Mouse (Mus musculus) macrophage (primary cell): ENCODE measurements around the gene Gm37240. TPM values are rescaled to one million over a fixed set of nuclear protein-coding genes. Genes with fewer than 3 reads are reported as not detected.

Source experiments
- H3K27ac ChIP-seq: fragments of 350-480 bp; formaldehyde crosslinking; 2 replicates; pipeline ENCODE4 v1.9.0; 2021
- H3K36me3 ChIP-seq: fragments of 350-480 bp; formaldehyde crosslinking; 2 replicates; pipeline ENCODE4 v1.9.0; 2021; ENCODE audit errors: inconsistent target
- H3K4me3 ChIP-seq: fragments of 350-480 bp; formaldehyde crosslinking; 2 replicates; pipeline ENCODE4 v1.9.0; 2021; ENCODE audit errors: inconsistent target
- H3K79me2 ChIP-seq: fragments of 350-480 bp; formaldehyde crosslinking; 2 replicates; pipeline ENCODE4 v1.9.0; 2021; ENCODE audit errors: inconsistent target
- WGBS: methylation state at CpG from one replicate; pipeline ENCODE4 v1.1.7; 2026; ENCODE audit warnings: inconsistent platforms; ENCODE audit not compliant: missing documents; 5-methylcytosine and 5-hydroxymethylcytosine counted together
- polyA plus RNA-seq: library from polyadenylated mRNA; stranded (reverse); fragments of 250-400 nt; gene quantifications from 3 replicates; pipeline ENCODE4 v1.2.4, GENCODE M21; 2018; ENCODE audit warnings: inconsistent platforms

Gm37240 gene
- polyA plus RNA-seq, 1 experiment from 2014 or later, result not detected

DNA sequence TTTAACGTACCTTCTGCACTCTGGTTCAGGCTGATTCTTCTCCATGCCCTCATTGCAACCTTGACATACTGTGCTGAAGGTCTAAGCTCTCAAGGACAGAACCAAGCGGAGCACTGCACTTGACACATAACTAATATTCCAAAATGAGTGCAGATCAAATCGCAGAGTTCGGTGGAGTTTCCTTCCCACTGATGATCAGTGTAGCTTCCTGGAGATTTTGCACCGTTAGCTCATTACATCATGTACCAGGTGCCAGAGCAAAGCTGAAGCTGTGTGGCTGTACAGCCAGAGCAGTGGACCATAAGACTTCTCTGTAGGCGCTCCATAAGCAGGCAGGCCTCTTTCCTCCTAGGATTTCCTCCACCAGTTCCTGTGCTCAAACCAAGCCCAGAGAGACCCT lies 427.3 kb downstream of the Gm37240 start:
- no peak overlapping the region for H3K27ac ChIP-seq
- 87% methylated on average over 6 of the region's 6 CpGs for WGBS
- no peak overlapping the region for H3K4me3 ChIP-seq
- H3K36me3 ChIP-seq, result no peaks in the 10 kb centered on the region
- no peaks in the 10 kb centered on the region for H3K79me2 ChIP-seq

DNA sequence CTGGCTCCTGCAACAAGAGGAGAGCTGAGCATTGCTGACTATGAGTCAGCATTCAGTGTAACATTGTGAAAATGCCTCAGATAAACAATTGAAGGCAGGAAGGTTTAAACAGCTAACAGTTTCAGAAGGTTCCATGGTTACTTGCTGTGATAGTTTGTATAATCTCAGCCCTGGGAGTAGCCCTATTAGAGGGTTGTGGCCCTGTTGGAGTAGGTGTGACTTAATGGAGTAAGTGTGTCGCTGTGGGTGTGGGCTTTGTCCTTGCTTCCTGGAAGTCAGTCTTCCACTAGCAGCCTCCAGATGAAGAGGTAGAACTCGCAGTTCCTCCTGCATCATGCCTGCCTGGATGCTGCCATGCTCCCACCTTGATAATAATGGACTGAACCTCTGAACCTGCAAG lies 430.3 kb downstream of the Gm37240 start:
- Histone ChIP-seq H3K36me3 (no peaks in the 10 kb centered on the region), H3K27ac (no peak overlapping the region), H3K4me3 (no peak overlapping the region), H3K79me2 (no peaks in the 10 kb centered on the region)
- 82% methylated on average over 2 of the region's 2 CpGs for WGBS

DNA sequence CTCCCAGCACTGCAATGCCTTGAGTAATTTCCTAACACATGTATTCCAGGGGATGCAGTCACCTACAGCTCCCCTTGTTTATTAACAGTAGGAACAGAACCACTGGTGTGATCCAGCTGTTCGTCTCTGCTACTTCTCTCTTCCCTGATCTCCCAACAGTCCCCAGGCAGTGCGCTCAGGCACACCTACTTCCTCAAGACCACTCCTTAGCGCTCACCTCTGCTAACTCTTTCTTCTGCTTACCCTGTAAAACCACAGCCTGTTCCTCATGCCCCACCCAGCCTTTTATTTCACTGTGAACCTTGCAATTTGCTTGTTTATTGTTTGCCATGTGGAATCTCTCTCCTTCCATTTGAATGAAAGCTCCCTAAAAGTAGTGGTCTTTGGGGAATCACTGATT lies 431.9 kb downstream of the Gm37240 start:
- H3K79me2 ChIP-seq, result no peaks in the 10 kb centered on the region
- WGBS, result 15% methylated on average over 3 of the region's 3 CpGs
- no peak overlapping the region for H3K4me3 ChIP-seq
- H3K27ac ChIP-seq, result no peak overlapping the region
- H3K36me3 ChIP-seq, result no peaks in the 10 kb centered on the region

DNA sequence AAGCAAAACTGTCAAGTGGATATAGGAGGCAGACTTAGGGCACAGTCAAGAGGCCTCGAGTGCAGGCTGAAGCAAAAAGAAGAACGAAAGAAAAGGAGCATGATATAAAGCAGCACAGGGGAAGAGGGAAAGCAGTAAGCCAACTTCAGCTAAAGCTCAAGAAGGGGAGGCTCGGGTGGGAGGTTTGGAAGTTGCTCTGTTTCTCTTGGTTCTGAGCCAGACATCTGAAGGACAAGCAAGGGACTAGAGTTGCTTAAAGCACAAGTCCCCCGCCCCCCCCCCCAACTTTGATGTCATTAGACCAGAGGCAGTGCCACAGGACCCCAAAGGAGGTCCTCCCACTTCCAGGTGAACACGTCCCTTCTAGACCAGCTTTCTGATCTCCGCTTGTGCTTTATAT lies 433.3 kb downstream of the Gm37240 start:
- no peak overlapping the region for H3K4me3 ChIP-seq
- H3K36me3 ChIP-seq, result no peaks in the 10 kb centered on the region
- no peak overlapping the region for H3K27ac ChIP-seq
- WGBS, result 76% methylated on average over 6 of the region's 6 CpGs
- no peaks in the 10 kb centered on the region for H3K79me2 ChIP-seq

DNA sequence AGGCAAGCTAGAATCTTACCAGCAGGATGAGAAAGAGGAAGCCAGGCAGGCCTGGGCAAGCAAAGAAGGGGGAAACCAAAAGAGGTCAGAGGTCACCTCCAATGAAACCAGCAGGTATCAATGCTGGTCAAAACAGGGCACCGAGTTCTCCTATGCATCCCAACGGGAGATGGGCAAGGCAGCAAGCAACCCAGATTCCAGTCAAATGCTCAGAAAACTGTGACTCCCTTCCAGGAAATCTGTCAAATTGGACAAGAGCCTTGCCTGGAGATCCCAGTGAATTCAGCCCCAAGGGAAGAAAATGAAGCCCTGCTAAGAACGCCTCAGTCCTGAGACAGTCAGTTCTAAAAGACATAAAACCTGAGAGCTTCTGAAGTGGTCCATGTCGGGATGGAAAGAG lies 437.9 kb downstream of the Gm37240 start:
- Histone ChIP-seq H3K36me3 (no peaks in the 10 kb centered on the region), H3K27ac (no peak overlapping the region), H3K79me2 (no peaks in the 10 kb centered on the region), H3K4me3 (no peak overlapping the region)
- WGBS, result 88% methylated on average over 4 of the region's 4 CpGs

DNA sequence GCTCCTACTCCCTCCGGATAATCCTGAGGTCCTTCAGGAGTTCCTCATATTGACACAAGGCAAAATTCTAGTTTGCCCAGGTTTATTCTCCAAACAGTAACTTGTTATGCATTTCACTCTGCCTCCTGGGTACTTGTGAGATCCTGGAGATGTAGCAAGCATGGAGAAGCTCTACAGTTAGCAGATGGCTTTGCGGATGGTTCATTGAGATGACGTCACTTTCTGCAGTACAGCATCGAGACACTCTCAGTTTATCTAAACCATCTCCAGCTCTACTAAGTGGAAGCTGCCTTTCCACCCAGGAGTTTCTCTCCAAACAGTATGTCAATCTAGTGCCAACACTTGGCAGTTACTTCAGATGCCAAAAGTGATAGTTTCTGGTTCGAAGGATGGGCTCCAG lies 444.5 kb downstream of the Gm37240 start:
- no peaks in the 10 kb centered on the region for H3K79me2 ChIP-seq
- no peak overlapping the region for H3K27ac ChIP-seq
- H3K4me3 ChIP-seq, result no peak overlapping the region
- H3K36me3 ChIP-seq, result no peaks in the 10 kb centered on the region
- 96% methylated on average over 5 of the region's 5 CpGs for WGBS

DNA sequence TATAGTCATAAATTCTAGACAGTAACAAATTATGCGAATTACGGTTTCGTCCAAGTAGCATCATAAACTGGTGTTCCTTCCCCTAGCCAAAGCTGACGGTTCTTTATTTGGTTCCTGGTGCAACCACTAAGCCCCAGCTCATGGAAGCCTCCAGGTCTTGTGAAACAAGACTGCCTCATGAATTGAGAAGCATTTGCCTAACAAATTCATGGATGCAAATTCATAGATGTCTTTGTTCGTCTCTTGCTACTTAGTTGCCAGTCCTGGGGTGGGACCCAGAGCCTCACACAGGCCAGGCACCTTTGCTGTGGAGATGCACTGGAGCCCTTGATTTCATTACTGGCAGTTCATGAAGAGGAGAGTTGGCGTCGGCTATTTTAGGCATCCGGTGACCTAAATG lies 445.1 kb downstream of the Gm37240 start:
- 98% methylated on average over 8 of the region's 8 CpGs for WGBS
- Histone ChIP-seq H3K4me3 (no peak overlapping the region), H3K36me3 (no peaks in the 10 kb centered on the region), H3K79me2 (no peaks in the 10 kb centered on the region), H3K27ac (no peak overlapping the region)

DNA sequence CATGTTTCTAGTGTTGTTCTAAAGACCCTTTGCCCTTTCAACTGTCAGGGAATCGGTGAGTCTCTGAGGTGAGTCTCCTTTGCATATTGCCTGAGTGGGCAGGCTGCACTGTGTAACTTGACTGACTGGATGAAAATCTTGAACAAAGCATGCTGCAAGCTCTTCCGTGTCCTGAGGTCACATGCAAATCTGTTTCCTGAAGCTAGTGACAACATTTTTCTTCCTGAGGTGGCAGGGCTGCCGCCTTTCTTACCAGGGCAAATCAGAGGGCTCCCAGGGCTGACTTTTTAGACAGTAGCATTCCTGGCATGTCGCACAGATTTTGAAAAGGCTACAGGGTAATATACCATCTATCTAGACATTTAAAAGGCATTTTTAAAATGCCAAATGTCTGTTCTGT lies 451.9 kb downstream of the Gm37240 start:
- Histone ChIP-seq H3K36me3 (no peaks in the 10 kb centered on the region), H3K79me2 (no peaks in the 10 kb centered on the region), H3K4me3 (no peak overlapping the region), H3K27ac (no peak overlapping the region)
- 56% methylated on average over 4 of the region's 4 CpGs for WGBS

DNA sequence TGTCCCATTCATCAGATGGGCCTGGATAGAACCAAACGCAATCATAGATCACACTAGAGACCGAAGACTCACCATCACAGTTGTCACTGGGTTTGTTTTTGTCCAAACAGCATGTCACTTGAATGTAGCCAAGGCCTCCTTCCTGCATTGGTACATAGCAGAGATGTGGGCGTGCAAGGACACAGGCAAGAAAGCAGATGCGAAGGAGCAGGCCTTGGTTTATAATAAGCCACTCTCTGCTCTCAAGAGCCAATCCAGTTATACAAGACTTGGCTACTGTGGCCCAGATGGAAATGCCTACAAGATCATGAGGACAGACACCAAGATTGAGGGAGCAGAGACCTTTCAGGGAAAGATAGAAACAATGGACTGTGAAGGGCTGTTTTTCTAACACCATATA lies 456.1 kb downstream of the Gm37240 start:
- 92% methylated on average over 4 of the region's 4 CpGs for WGBS
- no peak overlapping the region for H3K4me3 ChIP-seq
- H3K79me2 ChIP-seq, result no peaks in the 10 kb centered on the region
- H3K27ac ChIP-seq, result no peak overlapping the region
- H3K36me3 ChIP-seq, result no peaks in the 10 kb centered on the region

DNA sequence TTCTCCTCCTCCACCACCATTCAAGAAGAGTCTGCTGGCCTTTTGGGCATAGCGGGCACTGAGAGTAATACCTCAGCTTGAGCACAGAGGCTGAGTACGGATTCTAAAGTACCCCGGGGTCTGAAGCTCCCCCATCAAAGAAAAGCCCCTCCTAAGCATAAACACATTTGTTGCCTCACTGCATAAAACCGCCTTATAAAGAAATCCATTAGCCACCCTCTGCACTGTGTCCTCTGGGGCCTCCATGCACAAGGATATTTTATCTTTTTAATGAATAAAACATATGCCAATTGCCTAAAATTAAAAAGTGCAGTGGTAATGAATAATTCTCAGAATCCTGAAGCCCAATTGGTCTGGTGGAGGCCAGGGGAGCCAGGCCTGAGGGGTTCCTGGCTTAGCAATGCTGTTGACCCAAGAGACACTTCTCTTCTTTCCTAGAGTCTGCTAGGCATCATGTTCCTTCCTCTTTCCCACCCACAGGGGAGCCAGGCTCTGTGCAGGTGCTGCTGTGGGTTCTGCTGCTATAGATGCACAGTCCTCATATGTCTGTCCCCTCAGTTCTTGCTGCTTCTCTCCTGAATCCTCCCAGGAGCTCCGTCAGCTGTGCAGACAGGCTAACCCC lies 463.8 kb downstream of the Gm37240 start:
- Histone ChIP-seq H3K79me2 (no peaks in the 10 kb centered on the region), H3K27ac (no peak overlapping the region), H3K36me3 (no peaks in the 10 kb centered on the region), H3K4me3 (no peak overlapping the region)
- 92% methylated on average over 5 of the region's 5 CpGs for WGBS

DNA sequence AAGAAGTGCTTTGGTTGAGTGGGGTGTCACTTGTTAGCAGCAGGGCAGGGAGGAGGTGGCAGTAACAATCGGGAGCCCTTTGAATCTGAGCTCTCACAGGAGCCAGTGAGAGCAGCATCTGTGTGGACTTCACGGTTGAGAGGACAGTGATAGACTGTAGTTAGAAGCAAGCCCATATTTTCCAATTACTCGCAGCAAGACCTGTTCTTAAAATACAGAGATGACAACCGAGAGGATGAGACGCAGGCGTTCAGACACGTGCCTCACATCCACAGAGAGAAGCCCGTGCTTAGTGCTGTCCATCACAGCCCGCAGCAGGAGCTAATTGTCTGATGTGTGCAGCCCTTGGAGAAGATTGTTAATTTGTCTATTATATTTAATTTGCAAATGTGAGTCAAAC lies 465.9 kb downstream of the Gm37240 start:
- Histone ChIP-seq H3K4me3 (no peak overlapping the region), H3K27ac (no peak overlapping the region), H3K79me2 (no peaks in the 10 kb centered on the region), H3K36me3 (no peaks in the 10 kb centered on the region)
- WGBS, result 97% methylated on average over 9 of the region's 9 CpGs

DNA sequence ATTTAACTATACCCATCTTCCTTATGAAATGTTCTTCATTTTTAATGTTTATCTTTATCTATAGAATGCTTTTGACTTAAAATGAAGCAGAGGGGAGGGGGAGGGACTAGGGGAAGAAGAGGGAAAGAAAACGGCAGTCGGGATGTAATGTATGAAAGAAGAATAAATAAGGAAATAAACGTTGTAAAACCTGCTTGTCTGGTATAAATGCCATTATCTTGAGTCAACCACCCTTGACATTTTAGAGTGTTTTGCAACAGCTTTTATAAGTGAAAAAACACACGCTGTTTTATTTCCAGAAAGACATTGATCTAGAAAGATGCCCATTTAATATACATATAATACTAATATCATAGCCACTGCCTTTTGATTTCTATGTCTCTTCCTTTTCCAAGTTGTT lies 469.7 kb downstream of the Gm37240 start:
- Histone ChIP-seq H3K79me2 (no peaks in the 10 kb centered on the region), H3K4me3 (no peak overlapping the region), H3K27ac (no peak overlapping the region), H3K36me3 (no peaks in the 10 kb centered on the region)
- WGBS, result 94% methylated on average over 4 of the region's 4 CpGs

DNA sequence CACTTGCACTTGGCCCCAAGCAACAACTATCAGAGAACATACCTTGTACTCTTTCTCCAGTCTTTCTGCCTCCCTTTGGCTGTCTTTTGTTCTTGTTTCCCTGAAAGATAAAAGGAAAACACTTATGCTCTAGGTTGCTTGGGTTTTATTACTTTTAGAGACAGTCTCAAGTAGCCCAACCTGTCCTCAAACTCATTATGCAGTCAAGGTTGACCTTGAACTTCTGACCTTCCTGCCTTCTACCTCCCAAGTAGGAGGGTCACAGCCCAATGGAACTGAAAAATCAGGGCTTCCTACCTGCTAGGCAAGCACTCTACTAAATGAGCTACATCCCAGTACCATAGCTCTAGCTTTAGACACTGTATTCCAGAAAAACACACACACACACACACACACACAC lies 488.5 kb downstream of the Gm37240 start:
- H3K4me3 ChIP-seq, result no peak overlapping the region
- H3K27ac ChIP-seq, result no peak overlapping the region
- H3K36me3 ChIP-seq, result no peaks in the 10 kb centered on the region
- H3K79me2 ChIP-seq, result no peaks in the 10 kb centered on the region

DNA sequence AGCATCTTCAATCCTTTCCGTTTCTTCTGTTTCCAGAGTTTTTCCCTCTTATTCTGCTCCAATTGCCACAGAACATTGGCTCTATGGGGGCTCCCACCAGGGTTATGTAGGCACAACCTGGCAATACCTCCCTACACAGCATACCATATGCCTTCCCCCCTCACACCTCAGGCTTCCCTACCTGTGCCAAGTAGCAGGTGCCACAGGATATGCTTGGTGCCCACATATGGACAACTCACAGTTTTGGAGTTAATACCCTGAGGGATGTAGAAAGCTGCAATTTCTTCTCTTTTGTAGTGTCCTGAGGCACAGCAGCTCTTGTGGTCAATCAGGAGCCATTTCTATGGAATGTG lies 488.9 kb downstream of the Gm37240 start:
- WGBS, result 83% methylated on average over 1 of the region's 1 CpGs
- H3K27ac ChIP-seq, result no peak overlapping the region
- no peaks in the 10 kb centered on the region for H3K36me3 ChIP-seq
- H3K4me3 ChIP-seq, result no peak overlapping the region
- no peaks in the 10 kb centered on the region for H3K79me2 ChIP-seq

DNA sequence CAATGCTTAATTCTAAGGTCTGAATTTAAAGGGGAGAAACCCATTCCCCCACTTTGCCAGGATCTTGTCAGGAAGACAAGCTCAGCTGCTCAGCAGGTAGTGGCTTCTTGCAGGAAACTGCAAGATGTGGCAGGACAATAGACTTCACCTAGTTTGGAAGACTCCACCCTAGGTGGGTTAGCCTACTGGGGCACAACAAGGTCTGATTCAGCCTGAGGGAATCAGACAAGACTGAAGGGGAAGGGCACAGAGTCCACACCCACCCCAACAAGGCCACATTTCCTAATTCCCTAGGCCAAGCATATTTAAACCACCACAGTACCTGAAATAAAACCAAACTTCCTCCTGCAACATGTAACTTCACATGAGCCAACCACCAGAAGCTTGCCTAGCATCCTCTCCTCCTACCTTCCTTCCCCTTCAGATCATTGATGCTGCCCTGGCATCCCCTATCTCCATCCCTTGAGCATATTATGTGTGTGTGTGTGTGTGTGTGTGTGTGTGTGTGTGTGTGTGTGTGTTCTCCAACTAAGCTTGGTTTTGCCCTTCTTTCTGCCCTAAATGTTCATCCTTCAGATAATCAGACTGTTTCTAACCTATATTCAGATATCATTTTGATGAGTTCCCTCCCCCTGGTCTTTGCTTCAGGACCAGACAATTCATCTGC lies 489.4 kb downstream of the Gm37240 start:
- H3K36me3 ChIP-seq, result no peaks in the 10 kb centered on the region
- H3K4me3 ChIP-seq, result no peak overlapping the region
- H3K27ac ChIP-seq, result no peak overlapping the region
- H3K79me2 ChIP-seq, result no peaks in the 10 kb centered on the region

DNA sequence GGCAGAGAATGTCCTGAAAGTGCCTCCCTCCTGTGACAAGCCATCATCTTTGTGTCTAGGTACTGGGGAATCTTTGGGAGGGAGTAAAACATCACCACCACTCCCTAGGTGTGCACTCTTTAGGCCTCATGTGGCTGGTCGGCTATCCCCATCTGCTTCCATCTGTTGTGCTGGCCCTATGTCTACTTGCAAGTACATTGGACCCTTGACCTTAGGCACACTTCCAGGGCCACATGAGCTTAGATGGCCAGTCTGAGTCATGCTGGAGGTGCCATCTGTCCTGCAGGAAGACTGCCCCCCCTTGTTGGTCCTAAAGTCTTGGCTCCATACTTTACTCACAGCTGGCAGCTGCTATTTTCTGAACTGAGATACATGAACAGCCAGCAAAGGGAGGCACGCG lies 493.9 kb downstream of the Gm37240 start:
- Histone ChIP-seq H3K79me2 (no peaks in the 10 kb centered on the region), H3K4me3 (no peak overlapping the region), H3K27ac (no peak overlapping the region), H3K36me3 (no peaks in the 10 kb centered on the region)
- 100% methylated on average over 3 of the region's 3 CpGs for WGBS
